Mouse (Mus musculus): ENCODE data around the gene S100a1. TPM values are rescaled to one million over a fixed set of nuclear protein-coding genes. Genes with fewer than 3 reads are reported as not detected.

Gene S100a1
- polyA plus RNA-seq, 1 experiment from 2014 or later: 28.0 TPM

DNA sequence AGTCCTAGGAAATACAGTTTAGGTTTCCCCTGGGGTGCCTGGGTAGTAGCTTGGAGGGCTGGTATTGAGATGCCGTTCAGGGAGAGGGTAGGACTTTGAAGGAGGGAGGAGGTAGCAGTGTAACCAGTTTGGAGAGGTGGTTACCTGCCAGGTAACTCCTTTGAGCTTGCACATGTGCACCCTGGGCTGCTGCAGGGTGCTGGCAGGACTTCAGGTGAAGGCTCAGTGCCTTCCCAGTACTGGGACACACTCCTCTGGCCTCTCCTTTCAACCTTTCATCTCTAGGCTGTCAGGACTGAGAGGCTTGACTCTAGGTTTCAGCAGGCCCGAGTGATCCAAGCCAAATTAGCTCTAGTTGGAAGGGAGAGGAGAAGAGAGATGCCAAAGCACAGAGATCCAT, 11.9 kb upstream of the S100a1 start:
- 65% methylated on average over 2 of the region's 2 CpGs for WGBS

GRCm38 (mm10) chr3:90525421-90525820, 11.2 kb upstream of the S100a1 start:
- no peak overlapping the region for H3K27ac ChIP-seq (ENCODE audit: low read depth)
- H3K9me3 ChIP-seq (ENCODE audit: low read depth, low read length): no peaks in the 10 kb centered on the region

More for the DNA sequence above, 11.9 kb upstream of the S100a1 start:
- peaks cover 3% of the 10 kb centered on the region; the same call in 1 of the 2 replicates for H3K4me1 ChIP-seq (ENCODE audit: insufficient read depth)
- no peaks in the 10 kb centered on the region for H3K27me3 ChIP-seq (ENCODE audit: insufficient read depth, low read length)
- H3K9ac ChIP-seq: no peak overlapping the region
- ATAC-seq (ENCODE audit: insufficient read depth) (peak; percentile 3; the same call in 1 of the 2 replicates), DNase-seq (no peak)
- H3K27ac ChIP-seq (ENCODE audit: low read depth): no peak overlapping the region
- no peaks in the 10 kb centered on the region for H3K36me3 ChIP-seq (ENCODE audit: insufficient read depth)
- H3K4me2 ChIP-seq: no peak overlapping the region
- H3K9me3 ChIP-seq (ENCODE audit: low read depth, low read length): no peaks in the 10 kb centered on the region
- TF ChIP-seq CTCF (IDR thresholded peaks at IDR 0.05; ENCODE audit: low read depth): no peak
- H3K4me3 ChIP-seq (ENCODE audit: low read depth, low read length): no peak overlapping the region

DNA sequence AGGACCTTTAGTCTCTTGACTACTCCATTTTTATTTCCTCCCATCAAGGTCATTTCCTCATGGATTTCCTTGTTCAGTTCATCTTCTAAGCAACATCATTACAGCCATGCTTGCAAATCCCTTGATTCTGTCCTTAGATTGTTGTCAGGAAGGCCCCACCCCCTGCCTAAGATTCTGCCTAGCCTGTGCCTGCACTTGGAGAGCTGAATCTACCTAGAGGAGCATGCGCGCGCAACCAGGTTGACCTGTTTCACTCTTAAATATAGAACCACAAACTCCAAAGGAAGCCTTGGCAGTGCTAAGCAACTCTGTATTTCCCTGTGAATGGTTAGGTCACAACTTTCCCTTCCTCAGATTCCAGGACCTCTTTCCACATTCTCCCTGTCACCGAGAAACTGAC, 3.5 kb upstream of the S100a1 start:
- H3K9me3 ChIP-seq (ENCODE audit: low read depth, low read length): no peaks in the 10 kb centered on the region
- 70% methylated on average over 4 of the region's 4 CpGs for WGBS
- H3K9ac ChIP-seq: no peak overlapping the region
- no peak overlapping the region for H3K4me2 ChIP-seq
- no peaks in the 10 kb centered on the region for H3K36me3 ChIP-seq (ENCODE audit: insufficient read depth)
- peaks cover 4% of the 10 kb centered on the region for H3K4me1 ChIP-seq (ENCODE audit: insufficient read depth)
- H3K27me3 ChIP-seq (ENCODE audit: insufficient read depth, low read length): no peaks in the 10 kb centered on the region; the same call in 1 of the 2 replicates
- H3K27ac ChIP-seq (ENCODE audit: low read depth): no peak overlapping the region
- no peak overlapping the region for H3K4me3 ChIP-seq (ENCODE audit: low read depth, low read length)
- DNase-seq (no peak), ATAC-seq (ENCODE audit: insufficient read depth) (no peak)
- no peak for TF ChIP-seq CTCF (IDR thresholded peaks at IDR 0.05; ENCODE audit: low read depth)

More at GRCm38 (mm10) chr3:90525421-90525820, 11.2 kb upstream of the S100a1 start:
- Histone ChIP-seq H3K4me1 (ENCODE audit: insufficient read depth) (peaks cover 3% of the 10 kb centered on the region; the same call in 1 of the 2 replicates), H3K4me2 (no peak overlapping the region), H3K9ac (no peak overlapping the region), H3K36me3 (ENCODE audit: insufficient read depth) (no peaks in the 10 kb centered on the region), H3K4me3 (ENCODE audit: low read depth, low read length) (no peak overlapping the region), H3K27me3 (ENCODE audit: insufficient read depth, low read length) (no peaks in the 10 kb centered on the region)
- WGBS: 44% methylated on average over 4 of the region's 4 CpGs
- DNase-seq (peak; percentile 72), ATAC-seq (ENCODE audit: insufficient read depth) (peak; percentile 29; the same call in 1 of the 2 replicates)
- TF ChIP-seq CTCF (IDR thresholded peaks at IDR 0.05; ENCODE audit: low read depth): peak; percentile 75

DNA sequence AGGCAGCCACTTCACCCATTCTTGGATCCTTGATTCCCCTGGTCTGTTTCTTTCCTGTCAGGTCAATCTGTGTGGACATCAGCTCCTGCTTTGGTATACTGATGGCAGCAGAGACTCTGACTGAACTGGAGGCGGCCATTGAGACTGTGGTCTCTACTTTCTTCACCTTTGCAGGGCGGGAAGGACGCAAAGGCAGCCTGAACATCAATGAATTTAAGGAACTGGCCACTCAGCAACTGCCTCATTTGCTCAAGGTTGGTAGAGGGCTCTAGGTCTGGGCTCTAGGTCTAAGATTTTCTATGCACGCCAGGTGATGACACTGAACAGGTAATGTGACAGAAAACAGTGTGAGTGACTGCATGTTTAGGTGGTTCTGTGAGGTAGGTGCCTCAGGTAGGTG, 1.6 kb upstream of the S100a1 start:
- no peak for ATAC-seq (ENCODE audit: insufficient read depth)
- no peak for DNase-seq
- no peaks in the 10 kb centered on the region for H3K36me3 ChIP-seq (ENCODE audit: insufficient read depth)
- H3K27me3 ChIP-seq (ENCODE audit: insufficient read depth, low read length): no peaks in the 10 kb centered on the region; the same call in 1 of the 2 replicates
- WGBS: 94% methylated on average over 4 of the region's 4 CpGs
- peak overlapping the region; percentile 86; the same call in 1 of the 2 replicates for H3K4me2 ChIP-seq
- peaks cover 4% of the 10 kb centered on the region for H3K4me1 ChIP-seq (ENCODE audit: insufficient read depth)
- H3K4me3 ChIP-seq (ENCODE audit: low read depth, low read length): no peak overlapping the region
- H3K9me3 ChIP-seq (ENCODE audit: low read depth, low read length): no peaks in the 10 kb centered on the region
- TF ChIP-seq CTCF (IDR thresholded peaks at IDR 0.05; ENCODE audit: low read depth): no peak
- H3K9ac ChIP-seq: no peak overlapping the region
- no peak overlapping the region for H3K27ac ChIP-seq (ENCODE audit: low read depth)

DNA sequence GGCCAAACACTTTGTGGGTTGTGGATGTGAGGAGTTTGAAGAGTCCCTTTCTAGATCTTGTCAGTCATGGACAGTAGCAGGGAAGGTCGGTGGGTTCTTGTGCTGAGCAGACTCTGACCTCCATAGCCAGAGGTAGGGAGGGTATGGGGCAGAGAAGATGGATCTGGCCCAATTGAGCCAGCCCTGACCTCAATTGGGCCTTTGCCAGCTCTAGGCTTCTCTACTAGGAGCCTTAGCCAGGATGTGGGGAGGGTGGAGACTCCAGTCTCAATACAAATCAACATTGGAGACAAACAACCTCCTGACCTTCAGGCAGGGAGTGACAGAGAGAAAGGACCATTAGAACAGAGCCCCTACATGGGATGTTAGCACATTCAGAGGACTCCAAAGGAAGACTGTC, 1.1 kb upstream of the S100a1 start:
- H3K27ac ChIP-seq (ENCODE audit: low read depth): 0 out of 2 replicates have a peak overlapping the region, but pooled peaks have one; percentile 25
- TF ChIP-seq CTCF (IDR thresholded peaks at IDR 0.05; ENCODE audit: low read depth): no peak
- no peaks in the 10 kb centered on the region; the same call in 1 of the 2 replicates for H3K27me3 ChIP-seq (ENCODE audit: insufficient read depth, low read length)

DNA sequence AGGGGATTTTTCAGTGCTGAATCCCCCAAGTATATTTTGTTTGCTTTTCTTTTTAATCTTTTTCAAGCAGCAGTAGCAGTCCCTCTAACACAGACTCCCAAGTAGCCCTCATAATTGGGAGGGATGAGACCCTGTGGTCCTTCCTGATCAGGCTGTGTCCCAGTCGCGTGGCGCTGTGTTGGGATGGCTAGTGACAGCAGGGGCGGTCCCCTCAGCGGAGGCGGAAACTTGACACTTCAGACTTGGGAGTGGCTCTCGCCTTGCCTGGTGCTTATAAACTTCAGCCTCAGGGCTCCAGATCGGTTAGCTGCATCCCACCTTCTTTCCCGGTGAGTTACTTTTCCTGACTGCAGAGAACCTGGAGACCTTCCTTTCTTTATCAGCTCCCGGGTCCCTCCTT, 499 bp upstream of the S100a1 start:
- no peaks in the 10 kb centered on the region for H3K9me3 ChIP-seq (ENCODE audit: low read depth, low read length)
- under 1% methylated on average over 10 of the region's 10 CpGs for WGBS
- H3K27ac ChIP-seq (ENCODE audit: low read depth): peak overlapping the region; percentile 25; the same call in 1 of the 2 replicates
- H3K27me3 ChIP-seq (ENCODE audit: insufficient read depth, low read length): no peaks in the 10 kb centered on the region; the same call in 1 of the 2 replicates
- no peaks in the 10 kb centered on the region for H3K36me3 ChIP-seq (ENCODE audit: insufficient read depth)
- TF ChIP-seq CTCF (IDR thresholded peaks at IDR 0.05; ENCODE audit: low read depth): no peak
- DNase-seq: peak; percentile 84
- peak overlapping the region; percentile 42 for H3K4me3 ChIP-seq (ENCODE audit: low read depth, low read length)
- H3K9ac ChIP-seq: peak overlapping the region; percentile 54
- peak; percentile 88 for ATAC-seq (ENCODE audit: insufficient read depth)
- H3K4me2 ChIP-seq: peak overlapping the region; percentile 86
- peaks cover 4% of the 10 kb centered on the region for H3K4me1 ChIP-seq (ENCODE audit: insufficient read depth)

More for the DNA sequence above, 1.1 kb upstream of the S100a1 start:
- Histone ChIP-seq H3K36me3 (ENCODE audit: insufficient read depth) (no peaks in the 10 kb centered on the region), H3K9ac (peak overlapping the region; percentile 54), H3K9me3 (ENCODE audit: low read depth, low read length) (no peaks in the 10 kb centered on the region), H3K4me1 (ENCODE audit: insufficient read depth) (peaks cover 4% of the 10 kb centered on the region), H3K4me3 (ENCODE audit: low read depth, low read length) (peak overlapping the region; percentile 42), H3K4me2 (peak overlapping the region; percentile 86)
- peak; percentile 22; the same call in 1 of the 2 replicates for ATAC-seq (ENCODE audit: insufficient read depth)
- DNase-seq: peak; percentile 50
- 21% methylated on average over 1 of the region's 1 CpGs for WGBS

DNA sequence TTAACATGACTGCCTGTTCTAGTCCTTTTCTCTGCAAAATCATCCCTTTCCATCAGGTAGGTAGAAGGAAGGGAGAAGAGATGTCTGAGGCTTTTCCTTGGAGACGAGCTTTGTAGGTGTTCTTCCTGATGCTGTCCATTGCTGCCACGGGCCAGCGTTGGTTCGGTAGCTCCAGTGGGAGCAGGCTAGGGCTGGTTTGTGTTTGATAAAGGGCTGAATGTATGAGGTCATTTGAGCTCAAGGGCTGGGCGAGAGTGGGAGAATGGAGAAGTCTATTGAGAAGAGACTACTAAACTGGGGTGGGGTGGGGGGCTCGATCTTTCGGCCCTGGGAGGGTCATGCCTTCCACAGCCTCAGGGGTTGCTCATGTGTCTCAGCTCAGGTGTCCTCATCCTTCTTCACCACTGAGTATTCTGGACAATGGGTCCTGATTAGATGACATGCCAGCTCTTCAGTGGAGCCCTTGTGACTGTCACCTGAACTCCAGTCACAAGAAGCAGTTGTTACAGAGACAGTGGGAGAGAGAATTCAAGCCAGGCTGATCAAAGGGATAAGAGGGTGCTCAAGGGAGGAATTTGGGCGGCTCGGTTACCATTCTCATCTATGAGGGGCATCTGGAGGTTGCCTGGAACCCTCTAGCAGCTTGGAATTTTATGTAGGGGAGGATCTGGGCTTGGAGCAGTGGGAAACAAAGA, 1.1 kb downstream of the S100a1 start:
- no peak overlapping the region for H3K27ac ChIP-seq (ENCODE audit: low read depth)
- no peak overlapping the region for H3K9ac ChIP-seq
- no peak for ATAC-seq (ENCODE audit: insufficient read depth)
- no peaks in the 10 kb centered on the region for H3K9me3 ChIP-seq (ENCODE audit: low read depth, low read length)
- 71% methylated on average over 9 of the region's 9 CpGs for WGBS
- TF ChIP-seq CTCF (IDR thresholded peaks at IDR 0.05; ENCODE audit: low read depth): no peak
- peaks cover 6% of the 10 kb centered on the region for H3K4me1 ChIP-seq (ENCODE audit: insufficient read depth)
- H3K27me3 ChIP-seq (ENCODE audit: insufficient read depth, low read length): no peaks in the 10 kb centered on the region; the same call in 1 of the 2 replicates
- no peaks in the 10 kb centered on the region for H3K36me3 ChIP-seq (ENCODE audit: insufficient read depth)
- no peak for DNase-seq
- peak overlapping the region; percentile 42 for H3K4me3 ChIP-seq (ENCODE audit: low read depth, low read length)
- peak overlapping the region; percentile 86; the same call in 1 of the 2 replicates for H3K4me2 ChIP-seq

All from lung, embryonic 14.5 days (tissue).